In genomic region chr2:131460946-131461682, GRCm38 (mm10) we compare ENCODE assay signal across 13 mouse cellular contexts. TPM values are rescaled to one million over a fixed set of nuclear protein-coding genes. Genes with fewer than 3 reads are reported as not detected.
A peak's percentile ranks its signal among the peaks of the same experiment; 100 is the strongest.
DNase-seq lines count a peak whose midpoint lies in the region; ATAC-seq and TF ChIP-seq lines count a peak whose summit lies in the region.
"Had no signal": no experiment of that assay in that cellular context is flagged by ENCODE, and none has a peak within 500 bp of the region (broad histone marks: within the 10 kb centered on the region; RNA-seq: fewer than 3 reads in every experiment).

No protein-coding gene starts in this region.

- ATAC-seq in kidney, embryonic 16.5 days (ENCODE audit: low FRiP score, low TSS enrichment) = no peak
- ATAC-seq: intestine, embryonic 16.5 days had no signal

- H3K27ac ChIP-seq in kidney, adult 2 months (ENCODE audit: insufficient read depth, low read depth, low read length) = peak overlapping the region; percentile 30
- no peak overlapping the region for H3K27ac ChIP-seq in kidney, embryonic 16.5 days (ENCODE audit: low read length)
- H3K27ac ChIP-seq: embryonic facial prominence, embryonic 13.5 days; limb, embryonic 13.5 days; neural tube, embryonic 13.5 days had no signal

- peak; percentile 72 for DNase-seq in kidney, adult 2 months
- DNase-seq in heart, adult 8-10 months (ENCODE audit: low spot score) = peak; percentile 73
- peak; percentile 52 for DNase-seq in kidney, adult 9 months
- DNase-seq in lung, postnatal 4 days = peak; percentile 39 to 73
- no peak for DNase-seq in thymus, postnatal 10 days (ENCODE audit: low spot score in 2 of 2)
- no peak for DNase-seq in layer of hippocampus, postnatal 36 days
- DNase-seq in urinary bladder, postnatal 4 days (ENCODE audit: low spot score in 2 of 2) = no peak
- DNase-seq: cerebellum, adult 18-20 months had no signal

- TF ChIP-seq CTCF in kidney, adult 2 months (conservative IDR thresholded peaks at IDR 0.05; ENCODE audit: insufficient read depth, insufficient read length, low read depth, low read length) = no peak

- H3K36me3 ChIP-seq in kidney, adult 2 months (ENCODE audit: control insufficient read depth, insufficient read depth, low read length) = no peaks in the 10 kb centered on the region
- H3K36me3 ChIP-seq in kidney, embryonic 16.5 days (ENCODE audit: insufficient read depth, low read length) = no peaks in the 10 kb centered on the region
- H3K36me3 ChIP-seq: embryonic facial prominence, embryonic 13.5 days; limb, embryonic 13.5 days; neural tube, embryonic 13.5 days had no signal

- 71% methylated on average over 9 of the region's 9 CpGs for WGBS in kidney, adult 2 months
- 63% methylated on average over 9 of the region's 9 CpGs for WGBS in kidney, embryonic 16.5 days

- H3K4me2 ChIP-seq in kidney, embryonic 16.5 days (replicated peaks; ENCODE audit: low read depth, low read length) = no peak overlapping the region
- H3K4me2 ChIP-seq: embryonic facial prominence, embryonic 13.5 days; limb, embryonic 13.5 days; neural tube, embryonic 13.5 days had no signal

- no peak overlapping the region for H3K4me3 ChIP-seq in kidney, adult 2 months (ENCODE audit: insufficient read depth, low read depth, low read length)
- H3K4me3 ChIP-seq in kidney, embryonic 16.5 days (ENCODE audit: low read length) = no peak overlapping the region
- H3K4me3 ChIP-seq: embryonic facial prominence, embryonic 13.5 days; limb, embryonic 13.5 days; neural tube, embryonic 13.5 days had no signal

- H3K27me3 ChIP-seq in kidney, adult 2 months (replicated peaks; ENCODE audit: control insufficient read depth, insufficient read depth, low read length) = no peaks in the 10 kb centered on the region
- H3K27me3 ChIP-seq in kidney, embryonic 16.5 days (ENCODE audit: insufficient read depth, low read length) = no peaks in the 10 kb centered on the region
- H3K27me3 ChIP-seq: embryonic facial prominence, embryonic 13.5 days; limb, embryonic 13.5 days; neural tube, embryonic 13.5 days had no signal

- TF ChIP-seq POLR2A in kidney, adult 2 months (IDR thresholded peaks at IDR 0.05; ENCODE audit: low read depth, low read length) = no peak

- peaks cover 3% of the 10 kb centered on the region; the same call in 1 of the 2 replicates for H3K9me3 ChIP-seq in kidney, embryonic 16.5 days (ENCODE audit: low read length)
- H3K9me3 ChIP-seq: embryonic facial prominence, embryonic 13.5 days; limb, embryonic 13.5 days; neural tube, embryonic 13.5 days had no signal

- H3K4me1 ChIP-seq in kidney, adult 2 months (ENCODE audit: control insufficient read depth, insufficient read depth, low read length) = no peaks in the 10 kb centered on the region
- no peaks in the 10 kb centered on the region for H3K4me1 ChIP-seq in kidney, embryonic 16.5 days (ENCODE audit: insufficient read depth, low read length)
- H3K4me1 ChIP-seq: embryonic facial prominence, embryonic 13.5 days; limb, embryonic 13.5 days; neural tube, embryonic 13.5 days had no signal

- no peak overlapping the region for H3K9ac ChIP-seq in kidney, embryonic 16.5 days (replicated peaks; ENCODE audit: low read length)
- H3K9ac ChIP-seq: embryonic facial prominence, embryonic 13.5 days; limb, embryonic 13.5 days; neural tube, embryonic 13.5 days had no signal

RNA-seq across cellular contexts. Expression of gene Smox, which starts 30.2 kb away (rescaled TPM):
- polyA plus RNA-seq in kidney, adult 2 months (2012; rRNA removed) = 12.5 and 14.9 TPM in 2 replicates
- polyA plus RNA-seq in kidney, embryonic 16.5 days (2015; fragmentation: Nextera tagmentation; extraction: Ambion mirVana) = 39.1 and 39.7 TPM in 2 replicates
- 10 to 100 TPM; 14.5 to 18.6 (median 15.7) TPM for total RNA-seq in heart, adult 8-10 months (2022)
- 10 to 100 TPM; 75.6 to 87.3 TPM for total RNA-seq in layer of hippocampus, postnatal 36 days (2021)

Comparison
In these comparisons a context has a peak if more than half of its experiments do, and no peak if none do; other contexts are left out.
1. DNase-seq: peak in kidney, adult 2 months (single experiment), heart, adult 8-10 months (single experiment), kidney, adult 9 months (single experiment) and lung, postnatal 4 days (2 of 2); none in thymus, postnatal 10 days (0 of 2), layer of hippocampus, postnatal 36 days (0 of 2) and urinary bladder, postnatal 4 days (0 of 2).